Mouse (Mus musculus): Measurements from ENCODE around the gene Fos.
A peak's percentile ranks its signal among the peaks of the same experiment; 100 is the strongest.
"Not testable (repeated sequence)": the region's sequence is repeated elsewhere in the genome, so short reads cannot be mapped to it uniquely, and the experiment has no call there.

Gene Fos

GRCm38 (mm10) chr12:85523421-85524192, 49.9 kb downstream of the Fos start:
- no peak for DNase-seq (ENCODE audit: low read depth, low spot score)

GRCm38 (mm10) chr12:85524193-85524858, 50.6 kb downstream of the Fos start:
- peak; percentile 16 for DNase-seq (ENCODE audit: low read depth, low spot score)

GRCm38 (mm10) chr12:85524859-85525495, 51.3 kb downstream of the Fos start:
- not testable (repeated sequence) for DNase-seq (ENCODE audit: low read depth, low spot score)

Measured in brain, embryonic 18.5 days (tissue).